Mouse (Mus musculus) urinary bladder, postnatal 4 days (tissue): ENCODE results near the gene Gm17651.
A peak's percentile ranks its signal among the peaks of the same experiment; 100 is the strongest.

Experiments
- DNase-seq, 2 experiments: peaks; one replicate each; pipeline ENCODE4 v3.0.0; 2021 to 2022; ENCODE audit warnings: low spot score in 2 of 2

The Gm17651 gene

DNA sequence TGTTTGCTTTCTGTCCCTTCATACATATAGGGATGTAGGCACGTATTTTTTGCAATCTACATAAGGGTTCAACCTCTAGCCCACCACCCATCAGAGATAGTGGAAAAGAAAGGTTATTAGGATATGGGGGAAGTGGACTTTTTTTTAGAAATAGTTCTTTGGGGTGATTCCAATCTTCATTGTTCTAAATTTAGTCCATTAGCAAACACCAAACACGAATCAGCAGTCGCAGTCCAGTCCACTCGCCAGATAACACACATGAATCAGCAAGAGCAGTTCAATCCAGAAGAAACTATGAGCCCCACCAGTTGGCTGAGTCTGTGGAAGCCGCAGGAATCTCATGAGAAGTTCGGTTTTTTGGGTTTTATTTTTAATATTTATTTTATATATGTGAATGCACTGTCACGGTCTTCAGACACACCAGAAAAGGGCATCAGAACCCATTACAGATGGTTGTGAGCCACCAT is at the start of gene Gm17651:
Gene Gm17651, minus strand, starts transcription at position 51 of the 467 bp plus-strand sequence.
- DNase-seq: no peak

DNA sequence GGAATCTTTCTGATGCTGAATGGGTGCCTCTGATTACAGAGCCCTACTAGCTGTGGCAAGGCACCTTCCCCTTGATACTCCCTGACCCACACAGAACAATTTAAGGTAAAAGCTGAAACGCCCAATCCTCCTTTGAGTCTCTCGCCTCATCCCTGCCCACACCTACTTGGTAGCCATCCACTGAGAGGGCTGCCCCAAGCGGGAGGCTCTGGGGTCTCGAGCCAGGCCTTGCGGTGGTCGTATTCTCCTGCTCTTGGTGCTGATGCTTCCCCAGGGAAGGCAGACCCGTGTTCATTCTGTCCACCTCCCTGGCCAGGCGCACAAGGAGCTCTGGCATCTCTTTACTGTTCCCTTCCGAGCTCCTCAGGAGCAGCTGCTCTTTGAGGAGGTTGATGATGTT is 44.6 kb upstream of the Gm17651 start:
- no peak for DNase-seq

DNA sequence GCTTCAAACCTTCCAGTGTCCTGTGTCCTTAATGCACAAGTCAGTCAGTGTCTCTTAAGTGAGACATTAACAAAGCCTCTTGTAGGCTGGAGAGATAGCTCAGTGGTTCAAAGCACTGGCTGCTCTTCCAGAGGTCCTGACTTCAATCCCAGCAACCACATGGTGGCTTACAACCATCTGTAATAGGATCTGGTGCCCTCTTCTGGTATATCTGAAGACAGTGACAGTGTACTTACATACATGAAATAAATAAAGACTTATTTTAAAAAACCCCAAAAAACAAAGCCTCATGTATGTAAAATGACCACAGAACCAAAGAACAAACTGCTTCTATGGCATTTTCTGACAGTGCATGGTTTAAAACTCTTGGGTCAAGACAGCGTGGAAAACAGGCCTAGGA is 41.4 kb upstream of the Gm17651 start:
- no peak for DNase-seq

DNA sequence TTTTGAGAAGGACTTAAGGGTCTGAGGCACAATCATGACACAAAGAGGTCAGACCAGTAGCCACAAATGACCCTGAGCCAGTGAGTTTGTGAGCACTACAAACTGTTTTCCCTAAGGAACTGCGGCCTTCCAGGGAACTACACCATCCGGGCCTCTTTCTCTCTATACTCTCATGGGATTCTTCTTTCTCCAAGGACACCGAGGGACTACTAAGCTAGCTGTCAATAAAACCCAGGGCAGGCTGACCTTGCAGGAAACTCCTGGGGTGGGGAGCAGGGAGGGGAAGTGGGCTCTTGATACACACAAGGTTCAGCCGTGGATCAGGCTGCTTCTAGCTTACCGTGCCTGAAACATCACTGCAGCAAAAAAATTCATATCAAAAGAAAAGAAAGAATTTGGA is 36.4 kb upstream of the Gm17651 start:
- no peak for DNase-seq

DNA sequence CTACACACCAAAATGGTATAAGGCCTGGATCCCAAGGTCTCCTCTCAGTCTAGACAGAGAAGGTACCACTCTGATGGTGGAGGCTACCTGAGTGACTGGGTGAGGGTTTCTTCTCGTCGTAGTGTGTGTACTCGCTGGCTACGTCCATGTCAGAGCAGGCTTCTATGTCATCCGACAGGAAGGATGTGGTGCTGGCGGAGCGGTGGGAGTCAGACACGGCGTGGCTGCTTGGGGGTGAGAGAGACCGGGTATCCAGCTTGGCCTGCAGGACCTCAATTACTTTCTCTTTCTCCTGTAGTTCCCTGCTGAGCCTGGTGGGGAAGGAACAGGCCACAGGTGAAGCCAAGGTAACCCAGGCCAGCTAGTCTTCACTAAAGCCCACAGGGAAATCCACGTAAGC is 35.6 kb upstream of the Gm17651 start:
- no peak for DNase-seq

DNA sequence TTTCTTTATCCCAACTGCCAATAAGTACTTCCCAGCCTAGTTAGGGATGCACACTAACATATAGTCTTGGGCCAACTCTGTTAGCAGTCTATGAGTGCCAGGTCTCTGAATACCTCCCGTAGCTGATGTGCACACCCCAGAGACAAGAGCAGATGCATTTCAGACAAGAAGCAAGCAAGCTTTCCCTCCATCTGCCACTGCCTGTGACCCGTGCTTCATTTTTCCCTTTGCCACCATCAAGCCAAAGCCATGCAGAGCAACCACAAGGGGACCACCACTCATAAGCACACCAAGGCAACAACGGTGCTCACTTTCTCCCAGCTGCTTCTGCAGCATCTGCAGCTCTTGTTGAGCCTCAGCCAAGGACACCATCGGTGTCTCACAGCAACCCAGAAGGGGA is 32.1 kb upstream of the Gm17651 start:
- no peak for DNase-seq

DNA sequence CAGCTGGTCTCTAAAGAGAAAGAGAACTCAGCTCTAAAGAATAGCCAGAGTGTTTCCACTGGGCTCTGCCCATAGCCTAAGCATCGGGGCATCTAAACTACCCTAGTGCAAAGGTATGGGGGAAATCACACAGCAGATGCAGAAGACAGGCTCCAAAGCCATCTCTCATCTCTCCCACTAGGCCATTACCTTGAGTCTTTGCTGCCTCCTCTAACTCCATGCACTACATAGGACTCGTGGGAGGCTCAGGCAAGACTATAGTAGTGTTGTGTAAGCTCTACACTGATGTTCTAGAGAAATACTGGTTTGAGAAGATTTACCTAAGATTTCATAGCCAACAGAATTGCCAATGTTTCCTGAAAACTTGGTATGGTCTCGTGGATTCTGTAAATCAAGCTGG is 31.0 kb upstream of the Gm17651 start:
- no peak for DNase-seq

DNA sequence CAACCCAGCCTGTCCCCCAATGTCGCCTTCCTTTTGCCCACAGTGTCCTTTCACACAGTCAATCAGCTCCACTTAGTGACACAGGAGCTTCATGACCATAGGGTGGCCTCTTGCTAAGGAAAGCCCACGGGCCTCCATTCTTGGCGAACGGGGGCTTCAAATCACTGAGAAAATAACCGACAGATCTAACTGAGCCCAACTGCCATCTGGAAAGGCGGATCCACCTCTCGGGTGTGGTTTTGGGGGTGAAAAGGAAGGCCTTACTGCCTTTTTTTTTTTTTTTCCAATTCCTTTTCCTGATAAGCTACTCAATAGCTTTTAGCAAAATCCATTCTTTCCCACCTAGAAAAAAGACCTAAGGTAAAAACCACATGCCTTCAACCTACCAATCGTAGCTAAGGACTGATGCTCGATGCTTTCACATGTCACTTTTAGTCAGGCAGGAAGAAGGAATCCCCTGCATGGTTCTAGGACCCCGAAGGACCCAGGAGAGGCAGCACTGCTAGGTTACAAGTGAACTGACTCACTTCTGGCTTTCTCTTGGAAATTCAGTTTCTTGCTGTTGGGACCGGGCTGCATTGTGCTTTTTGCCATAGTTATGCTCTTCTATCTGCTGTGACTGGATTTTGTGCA is 28.1 kb upstream of the Gm17651 start:
- no peak for DNase-seq

DNA sequence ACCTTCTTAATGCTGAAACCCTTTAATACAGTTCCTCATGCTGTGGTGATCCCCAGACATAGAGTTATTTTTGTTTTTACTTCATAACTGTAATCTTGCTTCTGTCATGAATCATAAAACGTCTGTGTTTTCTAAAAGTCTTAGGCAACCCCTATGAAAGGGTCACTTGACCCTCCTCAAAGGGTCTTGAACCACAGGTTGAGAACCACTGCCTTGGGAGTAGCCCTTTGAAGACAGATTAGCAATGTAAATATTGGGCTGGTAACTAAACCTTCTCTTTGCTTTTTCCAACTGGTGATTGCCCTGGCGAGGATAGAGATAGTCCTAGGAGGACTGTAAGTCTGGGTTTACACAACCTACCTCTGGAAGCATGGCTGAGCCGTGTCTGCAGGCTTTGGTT is 26.7 kb upstream of the Gm17651 start:
- DNase-seq: no peak

DNA sequence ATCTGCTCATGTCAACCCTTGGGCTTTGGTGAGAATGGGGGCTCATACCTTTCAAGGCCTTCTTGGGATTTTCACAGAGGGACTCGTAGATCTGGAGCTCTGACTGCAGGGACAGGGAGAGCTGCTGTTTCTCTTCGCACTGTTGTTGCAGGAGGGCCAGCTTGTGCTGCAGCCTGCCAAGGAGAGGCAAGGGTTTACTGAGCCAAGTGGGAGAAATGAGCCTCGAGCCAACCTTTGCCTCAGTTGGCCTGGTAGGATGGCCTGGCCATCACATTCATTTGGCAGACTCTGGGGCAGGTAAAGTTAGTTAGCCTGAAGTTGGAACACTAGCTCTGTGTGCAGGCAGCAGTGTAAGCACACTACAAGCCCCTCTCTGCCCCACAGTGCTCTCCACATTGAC is 24.6 kb upstream of the Gm17651 start:
- no peak for DNase-seq

DNA sequence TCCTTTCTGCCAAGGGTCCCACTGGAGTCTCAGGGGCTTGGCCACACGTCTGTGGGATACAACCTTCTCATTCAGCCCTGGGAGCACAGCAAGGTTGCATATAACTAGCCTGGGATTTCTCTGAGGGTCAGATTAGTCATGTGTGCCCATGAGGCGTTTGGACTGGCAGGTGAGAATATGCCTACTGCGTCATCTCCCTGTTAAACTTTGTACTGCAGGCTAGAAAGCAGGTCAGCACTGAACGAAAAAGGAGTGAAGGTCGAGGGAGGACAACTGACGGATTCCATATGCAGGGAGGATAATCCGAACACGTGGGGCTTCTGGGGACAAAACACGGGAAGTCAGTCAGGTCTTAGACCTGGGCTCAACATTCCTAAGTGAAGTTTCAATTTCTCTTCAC is 22.8 kb upstream of the Gm17651 start:
- DNase-seq: no peak

DNA sequence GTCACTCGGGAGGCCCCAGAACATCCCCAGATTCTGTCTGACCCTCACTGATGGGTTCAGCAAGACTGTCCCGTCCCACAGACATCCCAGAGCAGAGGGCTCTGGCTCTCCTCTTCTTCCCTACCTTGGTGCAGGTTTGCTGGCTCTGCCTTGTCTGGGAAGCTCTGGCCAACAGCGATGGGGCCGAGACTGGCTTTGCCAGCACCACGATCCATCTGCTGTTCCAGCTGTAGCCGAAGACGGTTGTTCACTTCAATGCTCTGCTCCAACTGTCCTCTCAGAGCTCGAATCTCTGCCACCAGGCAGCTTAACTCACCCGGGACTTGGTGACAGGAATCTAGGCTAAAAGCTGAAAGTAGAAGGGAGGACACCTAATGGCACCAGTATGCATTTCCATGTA is 22.4 kb upstream of the Gm17651 start:
- DNase-seq: no peak

DNA sequence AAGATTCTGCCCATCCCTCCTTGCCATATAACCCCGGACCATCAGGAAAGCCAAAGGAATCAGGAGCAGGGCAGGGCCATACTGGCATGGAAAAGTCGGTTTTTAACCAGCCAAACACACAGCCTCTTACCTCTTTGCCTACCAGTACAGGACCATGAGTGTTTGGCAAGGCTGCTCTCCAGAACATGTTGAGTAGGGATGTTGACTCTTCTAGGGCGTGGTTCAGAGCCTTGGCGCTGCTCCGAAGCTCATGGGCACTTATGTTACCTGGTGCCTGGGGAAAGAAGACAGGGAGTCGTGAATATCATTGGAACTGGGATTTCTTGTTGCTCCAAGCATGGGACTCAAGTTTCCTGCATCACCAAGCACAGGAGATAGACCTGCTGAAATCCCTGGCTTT is 19.3 kb upstream of the Gm17651 start:
- DNase-seq: no peak

DNA sequence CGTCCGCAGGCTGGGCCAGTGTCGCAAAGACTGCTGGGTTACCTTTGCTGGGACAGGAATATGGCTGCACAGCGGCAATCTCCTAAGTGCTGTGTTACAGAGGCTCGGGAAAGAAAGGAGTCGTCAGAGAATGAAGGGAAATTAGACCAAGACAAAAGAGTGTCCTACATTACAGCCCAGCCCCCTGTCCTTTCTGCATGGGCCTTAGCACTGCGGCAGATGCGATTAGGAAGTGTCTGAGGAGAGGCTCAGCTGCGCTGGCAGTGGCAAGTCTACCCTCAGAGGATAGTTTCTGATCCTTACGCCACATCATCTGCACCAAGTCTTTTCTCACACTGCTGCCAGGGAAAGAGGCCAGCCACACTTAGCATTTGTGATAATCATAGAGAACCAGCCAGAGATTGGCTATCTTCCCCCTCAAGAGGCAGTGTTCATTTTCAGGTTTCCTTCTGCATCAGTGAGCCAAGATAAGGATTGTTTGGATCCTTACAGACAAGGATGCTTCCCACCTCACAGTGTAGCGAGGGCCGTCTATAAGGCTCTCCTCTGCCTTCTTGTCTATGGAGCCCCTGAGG is 17.0 kb upstream of the Gm17651 start:
- no peak for DNase-seq

DNA sequence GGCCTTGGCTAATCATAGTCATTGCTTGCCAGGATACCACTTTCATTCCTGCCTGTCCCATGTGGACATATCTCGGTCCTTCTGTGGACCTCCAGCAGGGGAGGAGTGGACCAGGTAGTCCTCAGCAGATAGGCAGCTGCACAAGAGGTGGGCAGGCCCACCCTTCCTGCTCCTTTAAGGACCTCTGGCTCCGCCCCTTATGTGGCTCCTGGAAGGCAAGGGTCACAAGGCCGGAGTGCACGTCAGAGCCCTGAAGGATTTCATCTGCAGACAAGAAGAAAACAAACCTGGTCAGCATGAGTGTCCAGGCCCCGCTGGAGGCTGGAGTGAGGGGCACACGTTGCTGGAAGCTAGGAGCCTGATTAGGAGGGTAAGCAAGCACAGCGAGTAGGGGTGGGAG is 16.1 kb upstream of the Gm17651 start:
- DNase-seq: no peak

DNA sequence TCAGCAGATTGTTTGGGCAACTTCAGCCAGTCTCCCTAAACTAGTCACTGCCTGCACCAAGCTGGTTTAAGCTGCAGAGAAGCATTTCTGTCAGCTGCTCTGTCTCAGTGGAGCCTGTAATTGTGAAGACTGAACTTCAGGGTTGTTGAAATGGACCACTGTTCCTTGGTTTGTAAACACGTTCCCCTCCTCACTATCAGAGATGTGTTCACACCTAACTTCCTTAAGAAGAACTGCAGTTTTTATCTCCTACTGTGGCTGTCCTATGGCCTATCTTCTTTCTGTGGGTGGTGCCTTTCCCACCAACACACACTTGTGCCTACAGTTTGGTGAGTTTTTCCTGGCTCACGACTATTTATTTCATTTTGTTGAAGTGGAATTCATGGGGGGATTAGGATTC is 14.8 kb upstream of the Gm17651 start:
- DNase-seq: no peak

DNA sequence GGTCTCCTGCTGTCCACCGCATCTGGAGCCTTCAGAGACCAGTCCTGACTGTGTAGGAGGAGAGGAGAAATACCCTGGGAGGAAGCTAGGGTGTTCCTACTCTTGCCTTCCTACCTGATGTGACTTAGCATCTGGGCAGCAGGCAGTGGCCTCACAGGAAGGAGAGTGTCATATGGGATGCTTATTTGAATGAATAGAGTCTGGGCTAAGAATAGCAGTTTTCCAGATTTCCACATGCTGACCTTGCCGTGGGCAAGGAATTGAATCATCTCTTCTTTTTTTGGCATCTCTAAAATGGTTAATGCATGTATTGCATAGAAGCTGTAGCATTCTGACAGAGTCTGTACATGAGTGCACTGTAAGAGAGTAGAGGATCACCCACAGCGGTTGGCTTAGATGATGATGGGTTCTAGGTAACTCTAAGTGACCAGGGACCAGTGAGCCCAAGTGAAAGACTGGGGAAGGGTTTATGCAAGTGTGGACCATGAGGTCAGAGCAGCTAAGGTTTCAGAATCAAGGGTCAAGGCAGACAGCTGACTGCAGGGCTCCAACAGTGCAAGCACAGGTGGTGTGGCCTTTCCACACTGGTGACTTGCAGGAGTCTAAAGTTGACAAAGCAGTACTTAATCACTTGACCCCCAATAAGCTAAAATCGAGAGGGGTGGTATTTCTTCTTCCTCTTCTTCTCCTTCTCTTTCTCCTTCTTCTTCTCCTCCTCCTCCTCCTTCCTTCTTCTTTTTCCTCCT is 12.1 kb upstream of the Gm17651 start:
- DNase-seq: no peak

DNA sequence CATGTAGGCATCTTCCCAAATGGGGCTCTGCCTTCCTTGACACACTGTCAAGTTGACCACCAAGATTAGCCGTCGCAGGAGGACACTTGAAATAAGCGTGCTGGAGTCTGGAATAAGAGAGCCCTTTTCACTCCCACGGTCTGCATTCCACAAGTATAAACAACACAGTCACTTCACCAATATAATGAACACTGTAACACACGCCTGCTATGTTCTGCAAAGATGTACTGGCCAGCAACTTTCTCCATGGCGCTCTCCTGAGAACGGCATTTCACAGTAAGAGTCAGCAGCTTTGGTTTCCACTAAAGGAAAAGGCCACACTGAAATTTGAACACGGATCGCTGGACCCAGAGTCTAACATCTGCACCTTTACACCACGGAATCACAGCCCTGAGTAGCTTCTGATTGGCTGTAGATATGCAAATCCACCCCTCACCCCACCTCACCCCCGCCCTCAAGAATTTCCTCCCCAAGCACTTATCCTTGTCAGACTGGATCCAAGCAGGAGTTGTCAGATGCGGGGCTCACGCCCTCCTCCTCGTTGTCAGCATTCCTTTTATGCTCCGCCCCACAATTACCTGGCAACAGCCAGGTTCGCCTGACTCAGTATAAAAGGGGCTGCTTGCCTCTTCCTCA is 9.2 kb upstream of the Gm17651 start:
- no peak for DNase-seq

DNA sequence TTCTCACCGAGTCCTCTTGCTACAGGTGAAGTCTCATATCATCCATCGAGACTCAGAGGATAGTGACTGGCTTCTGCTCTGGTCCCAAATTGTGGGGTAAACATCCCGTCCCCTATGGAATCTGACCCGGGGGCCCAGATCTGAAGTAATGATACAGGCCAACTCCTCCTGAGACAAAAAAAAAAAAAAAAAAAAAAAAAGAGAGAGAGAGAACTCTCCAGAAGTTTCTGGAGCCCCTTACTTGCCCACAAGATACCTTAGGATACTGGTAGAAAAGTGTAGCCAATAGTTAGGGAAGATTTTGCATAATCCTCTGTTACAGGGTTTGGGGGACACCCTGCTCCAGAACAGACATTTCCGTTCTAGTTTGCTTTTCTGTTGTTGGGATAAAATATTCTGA is 8.1 kb upstream of the Gm17651 start:
- no peak for DNase-seq

DNA sequence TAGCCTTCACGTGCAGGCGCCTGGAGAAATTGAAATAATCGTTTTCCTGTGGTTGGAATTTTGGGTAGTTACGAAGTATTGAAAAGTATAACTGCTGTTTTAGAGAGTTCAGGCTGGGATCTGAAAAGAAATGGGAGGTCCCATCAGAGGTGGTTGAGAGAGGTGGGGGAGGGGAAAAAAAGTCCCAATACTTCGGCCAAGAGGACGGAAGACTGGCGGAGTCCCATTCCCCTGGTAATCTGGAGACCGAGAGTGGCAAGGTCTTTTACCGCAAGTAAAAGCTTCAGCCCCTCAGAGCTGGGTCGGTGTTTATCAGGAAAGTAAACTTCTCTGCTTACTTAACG is 7.6 kb upstream of the Gm17651 start:
- DNase-seq: no peak

DNA sequence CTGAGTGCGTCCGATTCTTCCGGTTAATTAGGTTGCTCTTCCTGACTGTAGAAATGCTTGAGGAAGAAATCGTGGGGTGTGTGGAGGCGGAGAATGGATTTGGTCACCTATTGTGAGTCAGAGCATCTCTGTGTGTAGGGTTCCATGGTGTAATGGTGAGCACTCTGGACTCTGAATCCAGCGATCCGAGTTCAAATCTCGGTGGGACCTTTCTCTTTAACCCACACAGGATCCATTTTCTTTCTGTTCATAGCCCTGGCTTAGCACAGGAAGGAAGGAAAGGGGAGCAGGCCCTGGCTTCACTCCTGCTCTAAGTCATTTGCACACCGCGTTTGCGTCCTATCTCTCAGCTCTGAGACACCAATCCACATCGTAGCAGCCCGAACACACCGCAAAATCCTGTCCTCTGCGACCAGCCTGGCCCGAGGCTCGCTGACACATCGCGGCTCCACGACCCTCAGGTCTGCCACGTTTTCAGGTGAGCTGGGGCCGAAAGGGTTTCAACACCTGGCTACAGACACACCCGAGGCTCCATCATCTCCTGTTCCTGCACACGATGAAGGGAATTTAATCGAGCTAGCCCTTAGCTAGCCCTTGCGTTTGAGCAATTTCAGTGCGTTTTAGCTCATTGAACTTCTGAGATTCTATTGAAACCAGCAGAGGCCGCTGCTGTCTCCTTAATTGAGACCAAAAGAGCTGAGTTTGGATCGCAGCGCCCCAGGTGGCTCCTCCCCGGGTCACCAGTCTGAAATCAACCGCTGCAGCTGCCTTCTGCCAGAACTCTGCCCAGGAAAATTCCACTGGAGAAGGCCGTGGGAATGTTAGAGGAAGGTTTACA is 7.0 kb upstream of the Gm17651 start:
- peak; percentile 46 to 72 for DNase-seq
